Mouse (Mus musculus) C2C12 (cell line): ENCODE measurements around the gene Gm21976. TPM values are rescaled to one million over a fixed set of nuclear protein-coding genes. Genes with fewer than 3 reads are reported as not detected.

ENCODE experiments used
- H3K27me3 ChIP-seq: one replicate; pipeline ENCODE4 v1.6.1; 2011; ENCODE audit not compliant: control insufficient read depth, insufficient read depth, insufficient read length
- H3K36me3 ChIP-seq: one replicate; pipeline ENCODE4 v1.6.1; 2011; ENCODE audit not compliant: control insufficient read depth, insufficient read depth
- H3K4me3 ChIP-seq: one replicate; pipeline ENCODE4 v1.5.1; 2011; ENCODE audit warnings: mild to moderate bottlenecking, control low read depth; ENCODE audit not compliant: poor library complexity, insufficient read depth, severe bottlenecking
- H3K79me2 ChIP-seq: one replicate; pipeline ENCODE4 v1.6.1; 2011; ENCODE audit not compliant: control insufficient read depth, insufficient read depth
- H3K79me3 ChIP-seq: one replicate; pipeline ENCODE4 v1.6.1; 2011; ENCODE audit warnings: low read depth, control low read depth
- H3ac ChIP-seq: one replicate; pipeline ENCODE3; 2011; ENCODE audit warnings: low read depth; ENCODE audit not compliant: control insufficient read depth, insufficient read length
- CEBPB ChIP-seq: IDR thresholded peaks from one replicate; pipeline ENCODE4 v1.6.1; 2011; ENCODE audit warnings: low read depth, mild to moderate bottlenecking, control low read depth, moderate library complexity
- CTCF ChIP-seq: IDR thresholded peaks from one replicate; pipeline ENCODE4 v1.5.1; 2011; ENCODE audit not compliant: control insufficient read depth, insufficient read depth, insufficient read length
- FOSL1 ChIP-seq: IDR thresholded peaks from one replicate; pipeline ENCODE4 v1.8.0; 2011; ENCODE audit warnings: mild to moderate bottlenecking, low read length; ENCODE audit not compliant: poor library complexity, insufficient read depth, severe bottlenecking
- MAX ChIP-seq: IDR thresholded peaks from one replicate; pipeline ENCODE4 v1.6.1; 2011; ENCODE audit warnings: mild to moderate bottlenecking, control low read depth
- MYOD1 ChIP-seq: IDR thresholded peaks from one replicate; pipeline ENCODE4 v1.6.1; 2011; ENCODE audit warnings: low read depth; ENCODE audit not compliant: control insufficient read depth, insufficient read length
- MYOG ChIP-seq: IDR thresholded peaks from one replicate; pipeline ENCODE4 v1.6.1; 2011; ENCODE audit not compliant: control insufficient read depth, insufficient read length; ENCODE audit errors: extremely low read depth
- USF1 ChIP-seq: IDR thresholded peaks from one replicate; pipeline ENCODE4 v1.6.1; 2011; ENCODE audit warnings: low read depth, mild to moderate bottlenecking, control low read depth, moderate library complexity
- polyA plus RNA-seq: library from polyadenylated mRNA; unstranded; fragments of >200 nt; fragmentation: generic; extraction: Trizol; gene quantifications from one replicate; pipeline ENCODE4 v1.2.1, GENCODE M21; 2012; ENCODE audit warnings: missing spikeins

Gene Gm21976
- polyA plus RNA-seq, 1 experiment: not detected

DNA sequence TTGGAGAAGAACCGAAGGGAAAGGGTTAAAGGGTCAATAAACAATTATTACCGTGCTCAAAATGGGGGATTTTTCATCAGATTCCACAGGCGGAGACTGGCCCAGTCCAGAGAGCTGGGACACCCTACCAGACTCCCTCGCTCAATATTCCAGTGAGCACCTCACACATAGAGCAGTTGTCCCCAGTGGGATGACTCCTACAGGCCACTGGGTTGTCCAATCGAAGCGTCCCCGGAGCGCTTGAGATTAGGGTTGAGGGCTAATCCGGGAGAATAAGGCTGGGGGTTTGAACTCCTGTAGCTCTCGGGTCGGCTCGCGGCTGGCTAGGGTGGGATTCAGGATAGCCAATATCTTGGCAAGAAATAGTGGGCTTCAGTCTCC, 74.0 kb downstream of the Gm21976 start:
- H3K79me2 ChIP-seq: no peaks in the 10 kb centered on the region
- no peaks in the 10 kb centered on the region for H3K79me3 ChIP-seq
- H3K4me3 ChIP-seq: no peak overlapping the region
- H3ac ChIP-seq: no peak overlapping the region
- no peaks in the 10 kb centered on the region for H3K36me3 ChIP-seq
- no peak for TF ChIP-seq MYOD1
- TF ChIP-seq FOSL1: no peak
- no peak for TF ChIP-seq CEBPB
- peaks cover 61% of the 10 kb centered on the region for H3K27me3 ChIP-seq

DNA sequence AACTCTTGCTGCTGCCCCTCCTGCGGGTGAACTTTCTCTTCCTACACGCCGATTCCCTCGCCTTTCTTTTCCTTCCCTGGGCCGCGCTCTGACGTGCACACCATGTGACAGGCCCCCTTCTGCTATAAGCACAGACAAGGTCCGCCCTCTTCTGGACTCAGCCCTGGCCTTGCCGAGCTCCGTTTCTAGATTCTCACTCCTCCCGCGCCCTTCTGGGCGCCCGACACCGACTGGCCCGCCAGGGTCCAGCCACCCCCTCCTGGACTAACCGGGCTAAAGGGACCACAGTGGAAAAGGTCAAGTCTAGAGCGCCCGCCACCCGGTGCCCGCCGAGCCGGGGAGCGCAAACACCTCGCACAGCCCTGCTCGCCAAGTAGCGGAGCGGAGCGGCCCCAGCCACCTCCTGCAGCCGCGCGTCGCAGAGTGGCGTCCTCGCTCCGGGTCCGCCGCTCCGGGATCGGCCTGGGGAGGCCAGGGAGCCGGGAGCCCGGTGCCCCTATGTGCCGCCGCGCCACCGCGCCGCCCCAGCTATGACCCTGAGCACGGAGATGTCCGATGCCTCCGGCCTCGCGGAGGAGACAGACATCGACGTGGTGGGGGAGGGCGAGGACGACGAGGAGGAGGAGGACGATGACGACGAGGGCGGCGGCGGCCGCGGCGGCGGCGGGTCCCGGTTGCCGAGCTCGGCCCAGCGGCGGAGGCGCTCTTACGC, 74.6 kb downstream of the Gm21976 start, which contains the start of gene Foxd1:
Gene Foxd1, plus strand, starts transcription at position 153 of the 712 bp plus-strand sequence.
- TF ChIP-seq MYOD1 (no peak), MYOG (no peak), USF1 (peak; percentile 61), CTCF (no peak), FOSL1 (no peak)
- H3K27me3 ChIP-seq: peaks cover 66% of the 10 kb centered on the region

DNA sequence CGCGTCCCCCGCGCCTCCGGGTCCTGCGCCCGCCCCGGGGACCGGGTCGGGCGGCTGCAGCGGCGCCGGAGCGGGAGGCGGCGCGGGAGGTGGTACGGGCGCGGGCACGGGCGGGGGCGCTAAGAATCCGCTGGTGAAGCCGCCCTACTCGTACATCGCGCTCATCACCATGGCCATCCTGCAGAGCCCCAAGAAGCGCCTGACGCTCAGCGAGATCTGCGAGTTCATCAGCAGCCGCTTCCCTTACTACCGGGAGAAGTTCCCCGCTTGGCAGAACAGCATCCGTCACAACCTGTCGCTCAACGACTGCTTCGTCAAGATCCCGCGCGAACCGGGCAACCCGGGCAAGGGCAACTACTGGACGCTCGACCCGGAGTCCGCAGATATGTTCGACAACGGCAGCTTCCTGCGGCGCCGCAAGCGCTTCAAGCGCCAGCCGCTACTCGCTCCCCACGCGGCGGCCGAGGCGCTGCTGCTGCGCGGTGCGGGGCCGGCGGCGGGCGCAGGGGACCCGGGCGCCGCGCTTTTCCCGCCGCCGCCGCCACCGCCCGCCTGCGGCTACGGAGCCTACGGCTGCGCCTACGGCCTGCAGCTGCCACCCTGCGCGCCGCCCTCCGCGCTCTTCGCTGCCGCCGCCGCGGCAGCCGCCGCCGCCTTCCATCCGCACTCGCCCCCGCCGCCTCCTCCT, 75.3 kb downstream of the Gm21976 start:
- TF ChIP-seq FOSL1: no peak
- no peak for TF ChIP-seq MYOD1
- TF ChIP-seq CTCF: no peak
- no peak for TF ChIP-seq USF1
- TF ChIP-seq MYOG: no peak
- TF ChIP-seq CEBPB: no peak
- TF ChIP-seq MAX: no peak
- peaks cover 69% of the 10 kb centered on the region for H3K27me3 ChIP-seq

More for the DNA sequence above, 74.6 kb downstream of the Gm21976 start, which contains the start of gene Foxd1:
- Histone ChIP-seq H3K79me2 (no peaks in the 10 kb centered on the region), H3K36me3 (no peaks in the 10 kb centered on the region), H3ac (peak within 1 kb of the TSS; percentile 4), H3K79me3 (no peaks in the 10 kb centered on the region), H3K4me3 (no peak within 1 kb of the TSS)

DNA sequence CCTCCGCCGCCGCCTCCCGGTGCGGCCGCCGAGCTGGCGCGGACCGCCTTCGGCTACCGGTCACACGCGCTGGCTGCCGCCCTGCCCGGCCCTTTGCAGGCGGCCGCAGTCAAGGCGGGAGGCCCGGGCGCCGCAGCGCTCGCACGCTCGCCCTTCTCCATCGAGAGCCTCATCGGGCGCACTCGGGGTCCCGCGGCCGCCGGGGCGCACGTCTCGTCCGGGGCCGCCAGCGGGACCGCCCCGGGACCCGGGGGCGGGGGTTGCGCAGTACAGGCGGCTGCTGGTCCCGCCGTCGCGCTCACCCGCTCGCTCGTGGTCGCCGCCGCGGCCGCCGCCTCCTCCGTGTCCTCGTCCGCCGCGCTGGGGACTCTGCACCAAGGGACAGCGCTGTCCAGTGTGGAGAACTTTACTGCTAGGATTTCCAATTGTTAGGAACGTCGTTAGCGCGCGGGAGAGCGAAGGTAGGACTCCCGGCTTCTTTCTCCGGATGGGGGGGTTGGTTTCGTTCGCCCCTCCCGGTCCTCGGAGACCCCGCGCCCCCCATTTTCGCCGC, 75.9 kb downstream of the Gm21976 start:
- H3K79me3 ChIP-seq: no peaks in the 10 kb centered on the region
- H3K4me3 ChIP-seq: no peak overlapping the region
- H3K79me2 ChIP-seq: no peaks in the 10 kb centered on the region
- peaks cover 65% of the 10 kb centered on the region for H3K27me3 ChIP-seq
- H3ac ChIP-seq: no peak overlapping the region
- H3K36me3 ChIP-seq: no peaks in the 10 kb centered on the region
- TF ChIP-seq CTCF (no peak), MAX (no peak), CEBPB (no peak), MYOG (no peak), FOSL1 (no peak), MYOD1 (no peak), USF1 (no peak)

More for the DNA sequence above, 75.3 kb downstream of the Gm21976 start:
- Histone ChIP-seq H3K36me3 (no peaks in the 10 kb centered on the region), H3K79me2 (no peaks in the 10 kb centered on the region), H3ac (no peak overlapping the region), H3K4me3 (no peak overlapping the region), H3K79me3 (no peaks in the 10 kb centered on the region)

DNA sequence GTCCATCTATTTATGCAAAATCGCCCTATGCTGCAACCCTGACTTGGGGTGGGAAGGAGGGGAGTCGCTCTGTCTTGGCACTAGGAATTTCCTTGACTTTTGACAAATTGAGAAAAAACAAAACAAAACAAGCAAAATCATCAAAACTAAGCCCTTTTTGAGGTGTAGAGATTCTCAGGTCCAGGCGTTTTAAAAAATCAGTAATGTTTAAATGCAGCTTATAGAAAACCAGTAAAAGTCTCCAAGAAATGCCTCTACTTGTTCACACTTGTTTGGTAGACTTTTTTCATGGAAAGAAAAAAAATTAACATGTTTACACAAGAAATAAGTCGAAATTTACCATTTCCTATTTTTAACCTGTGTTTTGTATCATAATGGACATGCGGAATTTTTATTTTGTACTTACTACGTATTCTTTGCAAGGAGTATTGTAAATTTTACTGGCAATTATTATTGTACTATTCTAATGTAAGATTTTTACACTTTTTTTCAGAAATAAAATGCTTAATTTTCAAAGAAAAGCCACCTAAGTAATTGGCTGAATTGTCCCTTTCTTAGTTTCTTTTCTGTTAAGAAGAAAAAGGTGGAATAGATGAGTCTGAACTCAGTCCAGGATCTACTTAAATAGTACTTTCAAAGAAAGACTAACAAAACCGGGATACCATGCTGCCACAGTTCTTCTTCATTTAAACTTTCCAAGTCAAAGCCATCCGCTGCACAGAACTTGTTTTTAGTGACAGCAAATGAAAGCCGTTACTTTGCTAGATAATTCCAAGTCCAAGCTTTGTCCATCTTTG, 76.7 kb downstream of the Gm21976 start:
- H3K4me3 ChIP-seq: no peak overlapping the region

More for the DNA sequence above, 76.7 kb downstream of the Gm21976 start:
- TF ChIP-seq USF1: no peak
- no peak for TF ChIP-seq CEBPB
- TF ChIP-seq CTCF: no peak
- TF ChIP-seq MYOD1: no peak
- no peak for TF ChIP-seq MYOG
- no peak for TF ChIP-seq FOSL1
- no peak for TF ChIP-seq MAX
- Histone ChIP-seq H3K27me3 (peaks cover 65% of the 10 kb centered on the region), H3K36me3 (no peaks in the 10 kb centered on the region), H3K79me2 (no peaks in the 10 kb centered on the region), H3K79me3 (no peaks in the 10 kb centered on the region), H3ac (no peak overlapping the region)

Other genes starting within 250 kb of the Gm21976 start
- gene Arhgef28, start 73.4 kb upstream of the Gm21976 start, polyA plus RNA-seq: 1.1 TPM
- gene Utp15, start 16.8 kb upstream of the Gm21976 start, polyA plus RNA-seq: 13.7 TPM
- gene Ankra2, start 16.8 kb upstream of the Gm21976 start, polyA plus RNA-seq: 4.7 TPM
- gene Btf3, start 37.1 kb downstream of the Gm21976 start, polyA plus RNA-seq: 1,114 TPM
- 0.14 TPM for gene Foxd1, start 74.4 kb downstream of the Gm21976 start, polyA plus RNA-seq
- gene Gm10320, start 212.1 kb downstream of the Gm21976 start, polyA plus RNA-seq: 1.8 TPM